Mouse (Mus musculus) limb, embryonic 14.5 days (tissue): ENCODE measurements around the gene Kank1. TPM values are rescaled to one million over a fixed set of nuclear protein-coding genes. Genes with fewer than 3 reads are reported as not detected.
A peak's percentile ranks its signal among the peaks of the same experiment; 100 is the strongest.

ENCODE experiments used
- ATAC-seq: fragments of 200-750 bp; cut with Nextera tagmentation; 2 replicates; pipeline ENCODE4 v1.8.0; 2017; ENCODE audit warnings: low read depth, moderate number of reproducible peaks, moderate TSS enrichment; ENCODE audit not compliant: low FRiP score
- DNase-seq: peaks from one replicate; pipeline ENCODE4 v3.0.0-alpha.2; 2015; ENCODE audit warnings: low spot score
- H3K27ac ChIP-seq: fragments of 300-500 bp; sonication (generic); replicated peaks from 2 replicates; pipeline ENCODE4 v1.5.1; 2014; ENCODE audit warnings: low read depth, mild to moderate bottlenecking, low read length, moderate library complexity, mixed read lengths
- H3K27me3 ChIP-seq: fragments of 300-500 bp; sonication (generic); 2 replicates; pipeline ENCODE4 v1.6.1; 2014; ENCODE audit warnings: low read length, mixed read lengths; ENCODE audit not compliant: control insufficient read depth, insufficient read depth
- H3K36me3 ChIP-seq: fragments of 300-500 bp; sonication (generic); 2 replicates; pipeline ENCODE4 v1.6.1; 2014; ENCODE audit warnings: mild to moderate bottlenecking, low read length, moderate library complexity, mixed read lengths; ENCODE audit not compliant: control insufficient read depth, insufficient read depth
- H3K4me1 ChIP-seq: fragments of 300-500 bp; sonication (generic); 2 replicates; pipeline ENCODE4 v1.6.1; 2014; ENCODE audit warnings: antibody characterized with exemption, low read length, mixed read lengths; ENCODE audit not compliant: control insufficient read depth, insufficient read depth
- H3K4me2 ChIP-seq: fragments of 300-500 bp; sonication (generic); replicated peaks from 2 replicates; pipeline ENCODE4 v1.6.1; 2014; ENCODE audit warnings: low read depth, mild to moderate bottlenecking, low read length, moderate library complexity; ENCODE audit not compliant: severe bottlenecking
- H3K4me3 ChIP-seq: fragments of 300-500 bp; sonication (generic); replicated peaks from 2 replicates; pipeline ENCODE4 v1.5.1; 2014; ENCODE audit warnings: low read length
- H3K9ac ChIP-seq: fragments of 300-500 bp; sonication (generic); 2 replicates; pipeline ENCODE4 v1.6.1; 2014; ENCODE audit warnings: mild to moderate bottlenecking, low read depth, low read length, moderate library complexity; ENCODE audit not compliant: severe bottlenecking
- H3K9me3 ChIP-seq: fragments of 300-500 bp; sonication (generic); 2 replicates; pipeline ENCODE4 v1.6.1; 2016; ENCODE audit warnings: low read length; ENCODE audit not compliant: control insufficient read depth
- POLR2A ChIP-seq: fragments of 200-500 bp; IDR thresholded peaks from 2 replicates; pipeline ENCODE4 v1.8.0; 2012; ENCODE audit warnings: inconsistent platforms, mild to moderate bottlenecking, moderate library complexity, borderline replicate concordance; ENCODE audit not compliant: insufficient read depth, insufficient read length; ENCODE audit errors: extremely low read depth
- whole genome bisulfite sequencing: fragments of 180-500 bp; shearing (Covaris S2); extraction: QIAGEN DNeasy Blood & Tissue Kit; methylation state at CpG from one replicate; pipeline ENCODE4 v1.1.7; 2014; 5-methylcytosine and 5-hydroxymethylcytosine counted together
- polyA plus RNA-seq, 2 experiments: library from polyadenylated mRNA; depleted of rRNA in 1 of 2; stranded (reverse) in 1 of 2; unstranded in 1 of 2; fragments of >200 nt; fragmentation: Nextera tagmentation in 1 of 2; extraction: Ambion mirVana in 1 of 2; gene quantifications; 2 replicates each; pipeline versions ENCODE4 v1.2.1 to v1.2.3; 2012 to 2014

The Kank1 gene
- polyA plus RNA-seq, 2 experiments = 26.0 to 38.2 TPM

GRCm38 (mm10) chr19:25343657-25344322 is 107.0 kb downstream of the Kank1 start:
- Histone ChIP-seq H3K9ac (no peak overlapping the region), H3K4me1 (peaks cover 14% of the 10 kb centered on the region), H3K9me3 (no peaks in the 10 kb centered on the region), H3K36me3 (no peaks in the 10 kb centered on the region), H3K4me2 (no peak overlapping the region; the same call in 1 of the 2 replicates), H3K4me3 (no peak overlapping the region), H3K27ac (no peak overlapping the region; the same call in 1 of the 2 replicates), H3K27me3 (no peaks in the 10 kb centered on the region)
- DNase-seq (peak; percentile 59), ATAC-seq (no peak)
- TF ChIP-seq POLR2A = no peak
- WGBS = 56% methylated on average over 16 of the region's 16 CpGs

DNA sequence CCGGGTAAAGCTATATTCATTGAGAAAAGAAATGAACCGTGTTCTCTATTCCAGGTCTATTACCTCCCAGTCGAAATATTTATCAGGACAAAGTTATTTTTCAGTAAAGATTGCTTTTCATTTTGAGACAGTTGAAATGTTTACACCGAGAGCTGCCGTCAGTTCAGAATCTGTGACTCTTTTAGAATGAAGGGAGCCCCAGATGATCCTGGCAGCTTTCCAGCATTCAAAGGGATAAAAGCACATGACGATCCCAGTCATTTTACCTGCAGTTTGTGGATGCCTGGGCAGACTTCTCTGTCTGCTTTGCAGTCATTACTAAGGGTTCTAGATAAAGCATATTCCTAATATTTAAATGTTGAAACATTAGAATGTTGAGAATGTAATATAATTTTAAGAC is 107.6 kb downstream of the Kank1 start:
- Histone ChIP-seq H3K27ac (no peak overlapping the region; the same call in 1 of the 2 replicates), H3K4me1 (peaks cover 14% of the 10 kb centered on the region), H3K9me3 (no peaks in the 10 kb centered on the region), H3K27me3 (no peaks in the 10 kb centered on the region), H3K9ac (no peak overlapping the region), H3K4me2 (no peak overlapping the region), H3K36me3 (no peaks in the 10 kb centered on the region), H3K4me3 (no peak overlapping the region)
- DNase-seq = no peak
- 55% methylated on average over 6 of the region's 6 CpGs for WGBS
- TF ChIP-seq POLR2A = no peak
- no peak for ATAC-seq

GRCm38 (mm10) chr19:25345972-25346371 is 109.2 kb downstream of the Kank1 start:
- H3K9me3 ChIP-seq = no peaks in the 10 kb centered on the region
- DNase-seq (no peak), ATAC-seq (no peak)
- no peaks in the 10 kb centered on the region for H3K27me3 ChIP-seq
- no peak overlapping the region for H3K9ac ChIP-seq
- H3K27ac ChIP-seq = no peak overlapping the region
- 82% methylated on average over 5 of the region's 5 CpGs for WGBS
- peaks cover 19% of the 10 kb centered on the region for H3K4me1 ChIP-seq
- no peak overlapping the region for H3K4me2 ChIP-seq
- H3K4me3 ChIP-seq = no peak overlapping the region
- H3K36me3 ChIP-seq = no peaks in the 10 kb centered on the region
- TF ChIP-seq POLR2A = no peak

DNA sequence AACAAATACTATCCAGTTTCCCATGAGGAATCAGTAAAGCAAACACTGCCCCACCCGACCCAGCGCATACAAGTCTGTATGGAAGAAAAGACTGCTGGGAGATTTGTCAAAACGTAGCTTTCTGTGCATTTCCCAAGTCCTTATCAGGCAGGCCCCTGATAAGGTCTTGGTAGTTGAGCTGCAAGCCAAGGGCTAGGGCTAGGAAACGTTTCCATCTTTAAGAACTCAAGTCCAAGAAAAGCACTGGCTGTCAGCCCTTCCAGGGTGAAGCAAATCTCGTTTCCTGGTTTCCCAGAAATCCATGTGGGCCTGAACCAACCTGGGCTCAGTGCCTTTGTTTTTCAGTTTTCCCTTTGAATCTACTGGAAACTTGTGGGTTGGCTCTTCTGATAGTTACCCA is 110.7 kb downstream of the Kank1 start:
- DNase-seq (no peak), ATAC-seq (no peak)
- Histone ChIP-seq H3K4me3 (no peak overlapping the region), H3K4me1 (peaks cover 30% of the 10 kb centered on the region), H3K9me3 (no peaks in the 10 kb centered on the region), H3K9ac (no peak overlapping the region), H3K36me3 (no peaks in the 10 kb centered on the region), H3K4me2 (no peak overlapping the region), H3K27me3 (no peaks in the 10 kb centered on the region), H3K27ac (no peak overlapping the region)
- no peak for TF ChIP-seq POLR2A
- 78% methylated on average over 5 of the region's 5 CpGs for WGBS

DNA sequence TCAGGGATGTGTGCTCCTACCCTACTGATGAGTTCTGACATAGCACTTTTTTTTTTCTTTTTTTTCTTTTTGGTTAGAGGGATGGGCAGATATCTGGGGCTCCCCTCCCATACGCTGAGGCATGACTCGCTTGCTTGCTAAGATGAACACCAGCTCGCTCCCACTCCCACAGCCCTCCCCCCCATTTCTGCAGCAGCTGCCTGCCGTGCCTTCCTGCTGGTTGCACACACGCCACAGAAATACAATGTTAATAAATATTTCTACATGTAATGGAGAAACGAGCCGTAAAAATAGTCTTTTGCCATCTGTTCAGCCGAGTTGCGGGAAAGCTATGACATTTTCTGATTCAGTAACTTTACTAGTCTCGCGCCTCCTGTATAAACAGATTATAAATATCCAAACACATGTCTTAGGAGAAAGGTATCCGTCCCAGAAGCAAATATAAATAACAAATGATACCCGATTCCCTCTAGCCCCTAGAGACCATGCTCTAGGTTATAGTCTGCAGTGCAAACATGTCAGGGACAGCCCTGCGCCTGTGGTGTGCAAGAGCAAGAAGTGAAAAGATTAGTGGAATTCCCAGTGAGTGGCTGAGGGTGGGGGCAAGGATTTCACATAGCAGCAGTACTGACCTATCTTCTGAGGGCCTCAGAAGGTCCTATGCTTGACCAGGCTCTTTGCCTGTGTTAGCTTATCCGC is 114.6 kb downstream of the Kank1 start:
- Histone ChIP-seq H3K4me3 (no peak overlapping the region), H3K9ac (no peak overlapping the region), H3K27me3 (no peaks in the 10 kb centered on the region), H3K27ac (no peak overlapping the region; the same call in 1 of the 2 replicates), H3K4me1 (peaks cover 23% of the 10 kb centered on the region), H3K36me3 (no peaks in the 10 kb centered on the region), H3K4me2 (no peak overlapping the region), H3K9me3 (no peaks in the 10 kb centered on the region)
- 25% methylated on average over 15 of the region's 15 CpGs for WGBS
- TF ChIP-seq POLR2A = no peak
- DNase-seq (peak; percentile 44), ATAC-seq (peak; percentile 85)
